41 mouse cellular contexts compared by ENCODE assay signal in genomic region chr11:101992411-101992810, GRCm38 (mm10). TPM values are rescaled to one million over a fixed set of nuclear protein-coding genes. Genes with fewer than 3 reads are reported as not detected.
A peak's percentile ranks its signal among the peaks of the same experiment; 100 is the strongest.
DNase-seq lines count a peak whose midpoint lies in the region; TF ChIP-seq lines count a peak whose summit lies in the region.
"Had no signal": no experiment of that assay in that cellular context is flagged by ENCODE, and none has a peak within 500 bp of the region (broad histone marks: within the 10 kb centered on the region; RNA-seq: fewer than 3 reads in every experiment).

No protein-coding gene starts in this region.

- intact Hi-C loops in left cerebral cortex, postnatal 4 days (cut with DNase I): loop anchor here (5.0 to 10.0 kb wide), 2 partner anchors 35 to 142 kb away; partner anchors contain the start of gene Mpp3

- H3K4me1 ChIP-seq in olfactory bulb, adult 2 months (ENCODE audit: control insufficient read depth, insufficient read depth, low read length): peaks cover 10% of the 10 kb centered on the region
- H3K4me1 ChIP-seq: embryonic facial prominence, embryonic 12.5 days; hindbrain, embryonic 13.5 days had no signal

- 0 out of 2 replicates have a peak overlapping the region, but pooled peaks have one; percentile 1 for H3K27ac ChIP-seq in olfactory bulb, adult 2 months (ENCODE audit: insufficient read depth, low read depth, low read length)
- H3K27ac ChIP-seq: embryonic facial prominence, embryonic 12.5 days; hindbrain, embryonic 13.5 days; liver, embryonic 12.5 days had no signal

- no peak for TF ChIP-seq POLR2A in olfactory bulb, adult 2 months (IDR thresholded peaks at IDR 0.05; ENCODE audit: insufficient read depth, low read depth, low read length)

- peak; percentile 76 for DNase-seq in frontal cortex, adult 2 months (ENCODE audit: extremely low spot score in 1 of 2, low spot score in 1 of 2)
- DNase-seq in frontal cortex, postnatal 25 days (ENCODE audit: low spot score in 2 of 2): no peak
- peak; percentile 36 to 78 for DNase-seq in left cerebral cortex, adult 8-10 months (ENCODE audit: low spot score in 2 of 2)
- no peak for DNase-seq in left cerebral cortex, postnatal 4 days
- DNase-seq in brain, adult 2 months (ENCODE audit: low read depth, low spot score): peak; percentile 88
- no peak for DNase-seq in layer of hippocampus, postnatal 10 days (ENCODE audit: low spot score in 2 of 2)
- DNase-seq in urinary bladder, postnatal 36 days (ENCODE audit: low spot score in 2 of 2): no peak
- DNase-seq: adrenal gland, postnatal 25 days; cerebellum, adult 2 months; cerebellum, postnatal 36 days; embryo, embryonic 11 days; gastrocnemius, postnatal 25 days; heart, adult 18-20 months; heart, postnatal 4 days; kidney, adult 9 months; kidney, postnatal 14 days; layer of hippocampus, adult 9-11 months; liver, postnatal 0 days; lung, postnatal 36 days; thymus, postnatal 14 days had no signal

- no peak overlapping the region for H3K4me3 ChIP-seq in olfactory bulb, adult 2 months (ENCODE audit: insufficient read depth, low read depth, low read length)
- H3K4me3 ChIP-seq: embryonic facial prominence, embryonic 12.5 days; heart, embryonic 12.5 days; hindbrain, embryonic 13.5 days; liver, embryonic 12.5 days had no signal

- no peak for TF ChIP-seq CTCF in olfactory bulb, adult 2 months (IDR thresholded peaks at IDR 0.05; ENCODE audit: insufficient read depth, low read depth, low read length)

- 64% methylated on average over 7 of the region's 7 CpGs for WGBS in olfactory bulb, adult 2 months

RNA-seq across cellular contexts. Expression of gene Dusp3, which starts 5.6 kb away (rescaled TPM):
- polyA plus RNA-seq in frontal cortex, adult 2 months (2012; rRNA removed): 112 and 124 TPM in 2 replicates
- 100 to 1,000 TPM; 194 to 239 (median 216) TPM for total RNA-seq in left cerebral cortex, adult 8-10 months (2022)
- total RNA-seq in left cerebral cortex, postnatal 4 days (2021): 10 to 100 TPM; 53.2 to 56.5 TPM
- polyA plus RNA-seq in olfactory bulb, adult 2 months (2012; ENCODE audit: insufficient read depth, insufficient read length, low replicate concordance, missing spikeins): not detected in 2 replicates
- total RNA-seq in layer of hippocampus, postnatal 10 days (2021): 100 to 1,000 TPM; 121 to 127 TPM

RNA-seq across cellular contexts. Expression of gene Cfap97d1, which starts 8.3 kb away (rescaled TPM):
- polyA plus RNA-seq in frontal cortex, adult 2 months (2012; rRNA removed): not detected in 2 replicates
- not detected for total RNA-seq in left cerebral cortex, adult 8-10 months (2022)
- not detected for total RNA-seq in left cerebral cortex, postnatal 4 days (2021)
- polyA plus RNA-seq in olfactory bulb, adult 2 months (2012; ENCODE audit: insufficient read depth, insufficient read length, low replicate concordance, missing spikeins): not detected in 2 replicates
- not detected for total RNA-seq in layer of hippocampus, postnatal 10 days (2021)
- total RNA-seq: adrenal gland, adult 18-20 months; adrenal gland, postnatal 25 days; gastrocnemius, adult 18-20 months; gastrocnemius, postnatal 25 days; heart, adult 18-20 months; heart, postnatal 4 days; left cerebral cortex, postnatal 25 days; megakaryocyte, adult 5-6 weeks; neutrophil, adult 5-6 weeks had no signal
- polyA plus RNA-seq: cerebellum, adult 2 months; embryonic facial prominence, embryonic 12.5 days; forebrain, embryonic 14.5 days; heart, embryonic 12.5 days; heart, postnatal 0 days; hindbrain, embryonic 13.5 days; intestine, embryonic 16.5 days; limb, embryonic 14.5 days; liver, embryonic 12.5 days; liver, postnatal 0 days; lung, embryonic 16.5 days; midbrain, embryonic 11.5 days; midbrain, embryonic 16.5 days; neural tube, embryonic 11.5 days; small intestine, adult 2 months; stomach, embryonic 14.5 days; urinary bladder, adult 2 months had no signal

RNA-seq across cellular contexts. Expression of gene Sost, which starts 25.6 kb away (rescaled TPM):
- 0.13 and 0.18 TPM in 2 replicates for polyA plus RNA-seq in frontal cortex, adult 2 months (2012; rRNA removed)
- total RNA-seq in left cerebral cortex, adult 8-10 months (2022): under 1 TPM in 1 of 4 experiments, not detected in 3; 0.19 TPM
- total RNA-seq in left cerebral cortex, postnatal 4 days (2021): not detected
- polyA plus RNA-seq in olfactory bulb, adult 2 months (2012; ENCODE audit: insufficient read depth, insufficient read length, low replicate concordance, missing spikeins): not detected in 2 replicates
- total RNA-seq in layer of hippocampus, postnatal 10 days (2021): under 1 TPM in 1 of 2 experiments, not detected in 1; 0.23 TPM
- total RNA-seq: adrenal gland, adult 18-20 months; adrenal gland, postnatal 25 days; gastrocnemius, adult 18-20 months; gastrocnemius, postnatal 25 days; left cerebral cortex, postnatal 25 days; megakaryocyte, adult 5-6 weeks; neutrophil, adult 5-6 weeks had no signal
- polyA plus RNA-seq: forebrain, embryonic 14.5 days; liver, postnatal 0 days; midbrain, embryonic 11.5 days; midbrain, embryonic 16.5 days; neural tube, embryonic 11.5 days; small intestine, adult 2 months; stomach, embryonic 14.5 days had no signal

RNA-seq across cellular contexts. Expression of gene Mpp3, which starts 35.9 kb away (rescaled TPM):
- 47.6 and 51.0 TPM in 2 replicates for polyA plus RNA-seq in frontal cortex, adult 2 months (2012; rRNA removed)
- total RNA-seq in left cerebral cortex, adult 8-10 months (2022): 10 to 100 TPM; 73.8 to 85.2 (median 77.1) TPM
- total RNA-seq in left cerebral cortex, postnatal 4 days (2021): 10 to 100 TPM; 53.1 to 56.3 TPM
- polyA plus RNA-seq in olfactory bulb, adult 2 months (2012; ENCODE audit: insufficient read depth, insufficient read length, low replicate concordance, missing spikeins): not detected in 2 replicates
- 10 to 100 TPM; 70.1 to 79.5 TPM for total RNA-seq in layer of hippocampus, postnatal 10 days (2021)
- total RNA-seq: megakaryocyte, adult 5-6 weeks; neutrophil, adult 5-6 weeks had no signal

RNA-seq across cellular contexts. Expression of gene Cd300lg, which starts 48.9 kb away (rescaled TPM):
- polyA plus RNA-seq in frontal cortex, adult 2 months (2012; rRNA removed): 0.25 and 0.28 TPM in 2 replicates
- under 1 TPM in 3 of 4 experiments, not detected in 1; 0.15 to 0.18 (median 0.17) TPM for total RNA-seq in left cerebral cortex, adult 8-10 months (2022)
- not detected for total RNA-seq in left cerebral cortex, postnatal 4 days (2021)
- not detected in 2 replicates for polyA plus RNA-seq in olfactory bulb, adult 2 months (2012; ENCODE audit: insufficient read depth, insufficient read length, low replicate concordance, missing spikeins)
- total RNA-seq in layer of hippocampus, postnatal 10 days (2021): under 1 TPM in 1 of 2 experiments, not detected in 1; 0.14 TPM
- total RNA-seq: left cerebral cortex, postnatal 25 days had no signal
- polyA plus RNA-seq: forebrain, embryonic 14.5 days had no signal

Comparison
In these comparisons a context has a peak if more than half of its experiments do, and no peak if none do; other contexts are left out.
1. DNase-seq: peak in frontal cortex, adult 2 months (2 of 2), left cerebral cortex, adult 8-10 months (2 of 2) and brain, adult 2 months (single experiment); none in frontal cortex, postnatal 25 days (0 of 2), left cerebral cortex, postnatal 4 days (single experiment), layer of hippocampus, postnatal 10 days (0 of 2) and urinary bladder, postnatal 36 days (0 of 2).